Mouse (Mus musculus) adrenal gland, adult 8-10 months (tissue): Measurements from ENCODE around the gene Mrps5. TPM values are rescaled to one million over a fixed set of nuclear protein-coding genes. Genes with fewer than 3 reads are reported as not detected.
"Not testable (repeated sequence)": the region's sequence is repeated elsewhere in the genome, so short reads cannot be mapped to it uniquely, and the experiment has no call there.

Experiments used
- DNase-seq: peaks from one replicate; pipeline ENCODE4 v3.0.0; 2022
- total RNA-seq, 4 experiments: library from RNA; stranded (reverse); gene quantifications; 2 replicates each; pipeline ENCODE4 v1.2.4; 2022

The Mrps5 gene
- 100 to 1,000 TPM in 1 of 4 experiments, 10 to 100 TPM in 3; 87.0 to 107 (median 96.0) TPM for total RNA-seq

GRCm38 (mm10) chr2:127586694-127587513 is at the start of gene Mrps5, which contains the start of gene Zfp661:
Mrps5 (plus strand) TSS chr2:127587222.
Zfp661 (minus strand) TSS chr2:127587094.
- peak; percentile 69 for DNase-seq

GRCm38 (mm10) chr2:127537548-127537947 is 49.5 kb upstream of the Mrps5 start:
- peak; percentile 27 for DNase-seq

GRCm38 (mm10) chr2:127539494-127539893 is 47.5 kb upstream of the Mrps5 start:
- DNase-seq, result no peak

- no peak for DNase-seq
Observed at GRCm38 (mm10) chr2:127541185-127541584, 45.8 kb upstream of the Mrps5 start, which contains the start of gene Prom2. Prom2 (minus strand) TSS chr2:127541467.

- no peak for DNase-seq
Observed at GRCm38 (mm10) chr2:127541697-127542096, 45.3 kb upstream of the Mrps5 start.

- DNase-seq, result no peak
Observed at GRCm38 (mm10) chr2:127548342-127549074, 38.5 kb upstream of the Mrps5 start.

GRCm38 (mm10) chr2:127549711-127550110 is 37.3 kb upstream of the Mrps5 start:
- DNase-seq, result no peak

- DNase-seq, result no peak
Observed at GRCm38 (mm10) chr2:127550446-127550845, 36.6 kb upstream of the Mrps5 start.

- no peak for DNase-seq
Observed at GRCm38 (mm10) chr2:127551078-127551477, 35.9 kb upstream of the Mrps5 start.

GRCm38 (mm10) chr2:127559070-127559966 is 27.7 kb upstream of the Mrps5 start:
- DNase-seq, result peak; percentile 56

GRCm38 (mm10) chr2:127573322-127573721 is 13.7 kb upstream of the Mrps5 start:
- DNase-seq, result no peak

- peak; percentile 94 for DNase-seq
Observed at GRCm38 (mm10) chr2:127584436-127584858, 2.6 kb upstream of the Mrps5 start.

- DNase-seq, result no peak
Observed at GRCm38 (mm10) chr2:127587514-127587844, 457 bp downstream of the Mrps5 start.

- no peak for DNase-seq
Observed at GRCm38 (mm10) chr2:127588897-127589296, 1.9 kb downstream of the Mrps5 start.

- DNase-seq, result no peak
Observed at GRCm38 (mm10) chr2:127590204-127590603, 3.2 kb downstream of the Mrps5 start.

- no peak for DNase-seq
Observed at GRCm38 (mm10) chr2:127590840-127591239, 3.8 kb downstream of the Mrps5 start.

- not testable (repeated sequence) for DNase-seq
Observed at GRCm38 (mm10) chr2:127603383-127603782, 16.4 kb downstream of the Mrps5 start.

GRCm38 (mm10) chr2:127605203-127605602 is 18.2 kb downstream of the Mrps5 start:
- DNase-seq, result no peak

GRCm38 (mm10) chr2:127608234-127608633 is 21.2 kb downstream of the Mrps5 start:
- DNase-seq, result no peak

GRCm38 (mm10) chr2:127608986-127609385 is 22.0 kb downstream of the Mrps5 start:
- DNase-seq, result no peak

GRCm38 (mm10) chr2:127611386-127611785 is 24.4 kb downstream of the Mrps5 start:
- DNase-seq, result no peak

- no peak for DNase-seq
Observed at GRCm38 (mm10) chr2:127612288-127612687, 25.3 kb downstream of the Mrps5 start.
